Mouse (Mus musculus) heart, adult 2 months (tissue): ENCODE results near the gene Itgb7.

Experiments used
- CTCF ChIP-seq: fragments of 200-600 bp; IDR thresholded peaks from 2 replicates; pipeline ENCODE4 v1.8.1; 2022; ENCODE audit warnings: antibody characterized with exemption, mild to moderate bottlenecking, moderate library complexity
- EP300 ChIP-seq: fragments of 200-500 bp; IDR thresholded peaks from 2 replicates; pipeline ENCODE4 v1.6.1; 2011; ENCODE audit warnings: low read depth, low read length, control low read depth; ENCODE audit not compliant: insufficient read depth
- POLR2A ChIP-seq: fragments of 200-500 bp; IDR thresholded peaks from 2 replicates; pipeline ENCODE4 v1.6.1; 2011; ENCODE audit warnings: mild to moderate bottlenecking, low read depth, low read length, control low read depth; ENCODE audit not compliant: insufficient read depth

DNA sequence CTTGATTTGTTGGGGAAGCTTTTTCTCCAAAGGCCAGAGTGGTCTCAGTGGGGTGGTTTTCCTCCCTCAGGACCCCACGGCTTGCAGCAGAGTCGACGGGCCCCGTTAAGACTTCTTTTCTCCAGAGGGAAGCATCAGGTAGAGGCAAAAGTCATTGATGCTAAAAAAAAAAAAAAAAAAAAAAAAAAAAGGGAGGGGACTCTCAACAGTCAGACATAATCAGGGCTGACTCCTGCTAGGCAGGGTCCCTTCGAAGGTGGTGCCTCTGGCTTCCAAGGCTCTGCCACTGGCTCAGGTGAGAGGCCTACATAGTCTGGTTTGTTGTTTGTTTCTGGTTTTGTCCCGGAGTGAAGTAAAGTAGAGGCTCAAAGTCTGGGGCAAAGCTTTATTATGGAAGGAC, 16.1 kb downstream of the Itgb7 start:
- TF ChIP-seq CTCF (no peak), POLR2A (no peak), EP300 (no peak)
